Mouse (Mus musculus) thymus, adult 2 months (tissue): ENCODE measurements around the gene Tecpr2. TPM values are rescaled to one million over a fixed set of nuclear protein-coding genes. Genes with fewer than 3 reads are reported as not detected.

ENCODE experiments used
- DNase-seq: peaks from one replicate; pipeline ENCODE4 v3.0.0; 2021
- H3K27ac ChIP-seq: fragments of 200-500 bp; 2 replicates; pipeline ENCODE4 v1.5.1; 2012; ENCODE audit warnings: low read length, control low read depth; ENCODE audit not compliant: control insufficient read depth, insufficient read depth
- H3K27me3 ChIP-seq: fragments of 200-500 bp; 2 replicates; pipeline ENCODE4 v1.6.1; 2012; ENCODE audit warnings: mild to moderate bottlenecking, low read length, moderate library complexity, mixed read lengths; ENCODE audit not compliant: control insufficient read depth, insufficient read depth
- H3K36me3 ChIP-seq: fragments of 200-500 bp; 2 replicates; pipeline ENCODE4 v1.6.1; 2012; ENCODE audit warnings: mild to moderate bottlenecking, low read length, moderate library complexity; ENCODE audit not compliant: control insufficient read depth, insufficient read depth
- H3K4me1 ChIP-seq: fragments of 200-500 bp; replicated peaks from 2 replicates; pipeline ENCODE4 v1.6.1; 2012; ENCODE audit warnings: low read length; ENCODE audit not compliant: control insufficient read depth, insufficient read depth
- H3K4me3 ChIP-seq: fragments of 200-500 bp; 2 replicates; pipeline ENCODE4 v1.5.1; 2012; ENCODE audit warnings: mild to moderate bottlenecking, low read length, control low read depth, moderate library complexity; ENCODE audit not compliant: control insufficient read depth, insufficient read depth
- CTCF ChIP-seq: fragments of 200-500 bp; IDR thresholded peaks from 2 replicates; pipeline ENCODE4 v1.5.1; 2012; ENCODE audit warnings: mild to moderate bottlenecking, control low read depth, low read length, moderate library complexity, borderline replicate concordance; ENCODE audit not compliant: control insufficient read depth, poor library complexity, insufficient read depth; ENCODE audit errors: extremely low read depth
- POLR2A ChIP-seq: fragments of 200-500 bp; IDR thresholded peaks from 2 replicates; pipeline ENCODE4 v1.6.1; 2012; ENCODE audit warnings: mild to moderate bottlenecking, low read length, control low read depth, moderate library complexity; ENCODE audit not compliant: control insufficient read depth, poor library complexity, insufficient read depth; ENCODE audit errors: extremely low read depth
- WGBS: fragments of 180-500 bp; shearing (Covaris S2); methylation state at CpG from one replicate; pipeline ENCODE4 v1.1.7; 2018; 5-methylcytosine and 5-hydroxymethylcytosine counted together
- polyA plus RNA-seq: library from polyadenylated mRNA; depleted of rRNA; stranded (reverse); fragments of >200 nt; gene quantifications from 2 replicates; pipeline ENCODE4 v1.2.3, GENCODE M21; 2012

The Tecpr2 gene
- polyA plus RNA-seq, 1 experiment, result 9.3 TPM

DNA sequence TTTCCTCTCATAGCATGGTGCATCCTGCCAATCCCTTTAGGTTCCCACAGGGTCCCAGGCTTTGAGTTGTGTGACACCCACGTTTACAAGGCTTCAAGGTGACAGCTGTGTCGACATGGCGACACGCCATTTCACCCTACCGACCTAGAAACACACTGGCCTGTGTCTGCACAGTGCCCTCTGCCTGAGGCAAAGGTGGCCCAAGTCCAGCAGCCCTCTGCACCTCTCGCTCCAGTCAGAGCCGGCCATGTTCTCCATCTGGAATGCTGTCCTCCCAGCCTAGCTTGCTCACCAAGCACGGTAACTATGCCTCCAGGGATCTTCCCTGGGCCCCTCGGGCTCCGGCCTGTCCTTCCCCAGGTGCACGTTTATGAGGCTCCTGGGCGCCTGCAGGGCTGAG is 103.7 kb downstream of the Tecpr2 start:
- DNase-seq, result peak; percentile 20
- no peaks in the 10 kb centered on the region for H3K27me3 ChIP-seq
- TF ChIP-seq POLR2A (no peak), CTCF (no peak)
- 83% methylated on average over 12 of the region's 12 CpGs for WGBS
- H3K4me1 ChIP-seq, result peaks cover 4% of the 10 kb centered on the region; the same call in 1 of the 2 replicates
- H3K4me3 ChIP-seq, result no peak overlapping the region
- no peaks in the 10 kb centered on the region for H3K36me3 ChIP-seq
- H3K27ac ChIP-seq, result no peak overlapping the region

DNA sequence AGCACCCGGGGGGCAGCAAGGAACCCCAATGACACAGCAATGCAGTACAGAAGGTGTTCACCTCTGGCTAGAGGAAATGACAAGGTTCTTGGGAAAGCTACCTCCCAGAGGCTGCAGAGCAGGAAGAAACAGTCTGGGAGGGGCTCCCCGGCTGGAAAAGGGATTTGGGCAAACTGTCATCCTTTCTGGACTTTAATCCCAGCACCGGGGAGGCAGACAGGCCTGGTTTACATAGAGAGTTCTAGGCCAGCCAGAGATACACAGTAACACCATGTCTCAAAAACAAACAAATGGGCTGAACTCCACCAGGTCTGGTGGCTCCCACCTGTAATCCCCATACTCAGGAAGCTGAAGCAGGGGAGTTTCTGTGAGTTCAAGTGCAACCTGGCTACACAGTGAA is 104.2 kb downstream of the Tecpr2 start:
- Histone ChIP-seq H3K27ac (no peak overlapping the region), H3K4me3 (no peak overlapping the region), H3K4me1 (peaks cover 4% of the 10 kb centered on the region; the same call in 1 of the 2 replicates), H3K36me3 (no peaks in the 10 kb centered on the region), H3K27me3 (no peaks in the 10 kb centered on the region)
- DNase-seq, result no peak
- TF ChIP-seq CTCF, result no peak
- no peak for TF ChIP-seq POLR2A
- 78% methylated on average over 3 of the region's 3 CpGs for WGBS

DNA sequence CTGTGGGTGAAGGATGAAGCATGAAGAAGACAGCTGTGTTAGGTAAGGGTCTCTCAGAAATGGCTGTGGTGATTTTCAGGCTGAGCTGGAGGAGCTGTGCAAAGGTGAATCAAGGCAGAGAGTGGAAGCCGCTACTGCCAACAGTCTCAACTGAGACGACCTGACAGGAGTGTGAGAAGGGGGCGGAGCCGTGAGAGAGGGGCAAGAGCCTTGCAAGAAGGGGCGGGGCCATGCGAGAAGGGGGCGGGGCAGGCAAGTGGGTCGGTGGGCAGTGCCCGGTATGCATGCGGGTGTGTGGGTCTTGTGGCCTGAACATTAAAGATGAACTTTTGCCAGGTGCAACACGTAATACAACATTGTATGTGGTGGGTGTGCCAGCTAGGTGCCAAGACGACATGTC is 105.6 kb downstream of the Tecpr2 start:
- no peak overlapping the region for H3K4me3 ChIP-seq
- no peaks in the 10 kb centered on the region for H3K36me3 ChIP-seq
- WGBS, result 73% methylated on average over 12 of the region's 12 CpGs
- no peak for TF ChIP-seq CTCF
- H3K27me3 ChIP-seq, result no peaks in the 10 kb centered on the region
- H3K27ac ChIP-seq, result no peak overlapping the region
- no peak for DNase-seq
- H3K4me1 ChIP-seq, result peaks cover 4% of the 10 kb centered on the region; the same call in 1 of the 2 replicates

DNA sequence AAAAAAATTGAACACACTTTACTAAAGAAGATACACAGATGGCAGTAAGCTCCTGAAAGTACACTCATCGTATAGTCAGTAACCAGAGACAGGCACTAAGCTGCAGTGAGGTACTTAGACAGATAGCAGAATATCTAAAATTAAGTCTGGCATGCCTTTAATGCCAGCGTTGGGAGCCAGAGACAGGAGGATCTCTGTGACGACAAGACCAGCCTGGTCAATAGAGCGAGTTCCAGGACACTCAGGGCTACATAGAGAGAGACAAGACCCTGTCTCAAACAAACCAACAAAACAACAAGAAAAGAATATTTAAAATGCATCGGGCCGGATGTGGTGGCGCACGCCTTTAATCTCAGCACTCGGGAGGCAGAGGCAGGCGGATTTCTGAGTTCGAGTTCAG is 109.0 kb downstream of the Tecpr2 start:
- Histone ChIP-seq H3K27ac (no peak overlapping the region), H3K27me3 (no peaks in the 10 kb centered on the region), H3K36me3 (no peaks in the 10 kb centered on the region), H3K4me3 (no peak overlapping the region), H3K4me1 (no peaks in the 10 kb centered on the region)
- no peak for DNase-seq
- TF ChIP-seq POLR2A (no peak), CTCF (no peak)
- WGBS, result 98% methylated on average over 11 of the region's 11 CpGs

DNA sequence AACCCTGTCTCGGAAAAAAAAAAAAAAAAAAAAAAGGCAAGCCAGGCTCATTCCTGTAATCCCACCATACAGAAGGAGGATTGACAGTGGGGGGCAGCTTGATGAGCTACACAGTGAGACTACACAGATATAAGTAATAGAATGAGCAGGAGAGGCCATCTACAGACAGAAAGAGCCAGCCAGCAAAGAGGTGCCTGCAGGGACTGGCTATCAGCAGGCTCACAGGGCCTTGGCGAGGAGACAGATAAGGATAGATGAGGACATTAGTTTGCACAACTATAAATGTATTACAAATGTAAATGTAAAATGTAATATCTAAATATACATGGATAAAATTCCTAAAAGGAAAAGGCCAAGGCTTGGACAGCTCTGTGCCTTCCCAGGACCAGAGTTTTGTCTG is 110.8 kb downstream of the Tecpr2 start:
- Histone ChIP-seq H3K4me3 (no peak overlapping the region), H3K27ac (no peak overlapping the region), H3K27me3 (no peaks in the 10 kb centered on the region), H3K36me3 (no peaks in the 10 kb centered on the region), H3K4me1 (no peaks in the 10 kb centered on the region)
- DNase-seq, result no peak
- 99% methylated on average over 2 of the region's 2 CpGs for WGBS
- TF ChIP-seq POLR2A (no peak), CTCF (no peak)

DNA sequence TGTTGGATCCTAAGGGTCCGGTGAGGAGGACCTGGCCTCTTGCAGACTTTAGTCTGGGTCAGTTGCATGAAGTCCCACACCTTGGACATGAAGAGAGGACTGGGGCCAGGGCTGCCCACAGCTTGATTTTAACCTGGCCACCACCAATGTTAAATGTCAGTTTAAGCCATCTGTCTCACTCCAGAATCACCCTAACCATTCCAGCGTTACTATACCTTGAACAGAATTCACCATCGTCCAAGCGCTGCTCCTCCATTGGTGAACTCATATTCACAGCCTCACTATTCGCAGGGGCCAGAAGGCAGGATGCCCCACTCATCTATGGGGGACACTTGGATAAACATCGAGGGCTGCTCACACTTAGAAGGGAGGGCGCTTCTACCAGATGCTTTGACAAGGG is 111.9 kb downstream of the Tecpr2 start:
- H3K27ac ChIP-seq, result no peak overlapping the region
- H3K4me3 ChIP-seq, result no peak overlapping the region
- TF ChIP-seq POLR2A (no peak), CTCF (no peak)
- WGBS, result 99% methylated on average over 7 of the region's 7 CpGs
- DNase-seq, result no peak
- no peaks in the 10 kb centered on the region for H3K4me1 ChIP-seq
- no peaks in the 10 kb centered on the region for H3K27me3 ChIP-seq
- H3K36me3 ChIP-seq, result no peaks in the 10 kb centered on the region

DNA sequence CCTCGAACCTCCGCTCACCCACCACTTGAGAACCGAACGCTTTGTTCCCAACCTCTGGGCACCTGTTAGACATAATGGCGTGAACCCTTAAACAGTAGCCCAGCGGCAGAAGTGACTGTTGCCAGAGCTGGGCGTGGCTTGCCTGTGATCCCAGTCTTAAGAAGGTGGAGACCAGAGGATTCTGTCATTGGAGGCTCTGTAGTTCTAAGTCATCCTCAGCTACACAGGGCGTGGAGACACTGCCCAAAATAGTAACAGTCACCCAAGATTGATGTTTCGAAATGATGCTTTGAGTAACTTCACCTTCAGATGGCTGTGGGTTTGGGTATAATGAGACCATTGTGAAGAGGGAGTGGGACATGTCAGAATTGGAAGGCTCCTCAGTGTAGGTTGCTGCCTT is 115.1 kb downstream of the Tecpr2 start:
- H3K4me1 ChIP-seq, result peaks cover 22% of the 10 kb centered on the region
- no peak for DNase-seq
- 85% methylated on average over 9 of the region's 9 CpGs for WGBS
- no peak overlapping the region for H3K27ac ChIP-seq
- H3K4me3 ChIP-seq, result no peak overlapping the region
- no peaks in the 10 kb centered on the region for H3K27me3 ChIP-seq
- H3K36me3 ChIP-seq, result no peaks in the 10 kb centered on the region
- TF ChIP-seq POLR2A (no peak), CTCF (no peak)
